Mouse (Mus musculus) hindbrain, embryonic 16.5 days (tissue): ENCODE measurements around the gene Atrx. TPM values are rescaled to one million over a fixed set of nuclear protein-coding genes. Genes with fewer than 3 reads are reported as not detected.
A peak's percentile ranks its signal among the peaks of the same experiment; 100 is the strongest.
"Not testable (repeated sequence)": the region's sequence is repeated elsewhere in the genome, so short reads cannot be mapped to it uniquely, and the experiment has no call there.

Experiments
- ATAC-seq: fragments of 200-750 bp; cut with Nextera tagmentation; 2 replicates; pipeline ENCODE4 v1.8.0; 2017; ENCODE audit warnings: moderate TSS enrichment, moderate library complexity
- H3K27ac ChIP-seq: fragments of 300-500 bp; sonication (generic); 2 replicates; pipeline ENCODE4 v1.5.1; 2014; ENCODE audit warnings: low read depth, mild to moderate bottlenecking, control low read depth, low read length, moderate library complexity
- H3K27me3 ChIP-seq: fragments of 300-500 bp; sonication (generic); replicated peaks from 2 replicates; pipeline ENCODE4 v1.6.1; 2014; ENCODE audit warnings: low read length; ENCODE audit not compliant: control insufficient read depth, insufficient read depth
- H3K36me3 ChIP-seq: fragments of 300-500 bp; sonication (generic); 2 replicates; pipeline ENCODE4 v1.6.1; 2014; ENCODE audit warnings: mild to moderate bottlenecking, low read length, moderate library complexity, mixed read lengths; ENCODE audit not compliant: control insufficient read depth, insufficient read depth
- H3K4me1 ChIP-seq: fragments of 300-500 bp; sonication (generic); 2 replicates; pipeline ENCODE4 v1.6.1; 2014; ENCODE audit warnings: low read depth, low read length; ENCODE audit not compliant: control insufficient read depth, insufficient read depth
- H3K4me2 ChIP-seq: fragments of 300-500 bp; sonication (generic); 2 replicates; pipeline ENCODE4 v1.6.1; 2014; ENCODE audit warnings: mild to moderate bottlenecking, low read length, control low read depth, moderate library complexity
- H3K4me3 ChIP-seq: fragments of 300-500 bp; sonication (generic); 2 replicates; pipeline ENCODE4 v1.5.1; 2014; ENCODE audit warnings: mild to moderate bottlenecking, low read length, control low read depth, moderate library complexity
- H3K9ac ChIP-seq: fragments of 300-500 bp; sonication (generic); 2 replicates; pipeline ENCODE4 v1.6.1; 2014; ENCODE audit warnings: low read depth, mild to moderate bottlenecking, control low read depth, low read length, moderate library complexity
- H3K9me3 ChIP-seq: fragments of 300-500 bp; sonication (generic); 2 replicates; pipeline ENCODE4 v1.6.1; 2014; ENCODE audit warnings: mild to moderate bottlenecking, low read length, moderate library complexity; ENCODE audit not compliant: control insufficient read depth
- WGBS: fragments of 180-500 bp; shearing (Covaris S2); extraction: QIAGEN DNeasy Blood & Tissue Kit; methylation state at CpG from one replicate; pipeline ENCODE4 v1.1.7; 2014; 5-methylcytosine and 5-hydroxymethylcytosine counted together
- polyA plus RNA-seq: library from polyadenylated mRNA; unstranded; fragments of >200 nt; fragmentation: Nextera tagmentation; extraction: Ambion mirVana; gene quantifications from 2 replicates; pipeline ENCODE4 v1.2.1, GENCODE M21; 2015

The Atrx gene
- polyA plus RNA-seq, 1 experiment from 2014 or later, result 232 TPM

GRCm38 (mm10) chrX:105926121-105926735 is 3.0 kb downstream of the Atrx start:
- H3K4me3 ChIP-seq, result no peak overlapping the region
- no peak overlapping the region for H3K27ac ChIP-seq
- H3K9ac ChIP-seq, result no peak overlapping the region
- no peak for ATAC-seq
- H3K4me1 ChIP-seq, result peaks cover 11% of the 10 kb centered on the region
- 72% methylated on average over 12 of the region's 12 CpGs for WGBS
- no peaks in the 10 kb centered on the region for H3K36me3 ChIP-seq
- H3K9me3 ChIP-seq, result no peaks in the 10 kb centered on the region
- no peaks in the 10 kb centered on the region for H3K27me3 ChIP-seq
- H3K4me2 ChIP-seq, result peak overlapping the region; percentile 55

GRCm38 (mm10) chrX:105924326-105925070 is 4.7 kb downstream of the Atrx start:
- Histone ChIP-seq H3K4me2 (no peak overlapping the region), H3K4me3 (no peak overlapping the region), H3K27me3 (no peaks in the 10 kb centered on the region), H3K4me1 (peaks cover 11% of the 10 kb centered on the region), H3K27ac (no peak overlapping the region), H3K9ac (no peak overlapping the region), H3K36me3 (no peaks in the 10 kb centered on the region), H3K9me3 (no peaks in the 10 kb centered on the region)
- ATAC-seq, result no peak
- 91% methylated on average over 5 of the region's 5 CpGs for WGBS

- WGBS, result 45% methylated on average over 1 of the region's 1 CpGs
Measured at GRCm38 (mm10) chrX:105923896-105924295, 5.3 kb downstream of the Atrx start.

GRCm38 (mm10) chrX:105922986-105923385 is 6.2 kb downstream of the Atrx start:
- not testable (repeated sequence) for H3K4me2 ChIP-seq, H3K27me3 ChIP-seq, H3K27ac ChIP-seq, H3K4me3 ChIP-seq, H3K36me3 ChIP-seq, H3K9me3 ChIP-seq, H3K9ac ChIP-seq, ATAC-seq
- 85% methylated on average over 7 of the region's 7 CpGs for WGBS
- H3K4me1 ChIP-seq, result peaks cover 11% of the 10 kb centered on the region

More at GRCm38 (mm10) chrX:105923896-105924295, 5.3 kb downstream of the Atrx start:
- Histone ChIP-seq H3K4me3 (no peak overlapping the region), H3K27me3 (no peaks in the 10 kb centered on the region), H3K4me1 (peaks cover 11% of the 10 kb centered on the region), H3K36me3 (no peaks in the 10 kb centered on the region), H3K9me3 (no peaks in the 10 kb centered on the region), H3K9ac (no peak overlapping the region), H3K27ac (no peak overlapping the region), H3K4me2 (no peak overlapping the region)
- no peak for ATAC-seq

GRCm38 (mm10) chrX:105921421-105921820 is 7.8 kb downstream of the Atrx start:
- H3K36me3 ChIP-seq, result no peaks in the 10 kb centered on the region
- ATAC-seq, result no peak
- H3K27ac ChIP-seq, result no peak overlapping the region
- no peaks in the 10 kb centered on the region for H3K9me3 ChIP-seq
- H3K4me2 ChIP-seq, result no peak overlapping the region
- H3K4me1 ChIP-seq, result peaks cover 5% of the 10 kb centered on the region
- 100% methylated on average over 2 of the region's 2 CpGs for WGBS
- H3K4me3 ChIP-seq, result no peak overlapping the region
- H3K27me3 ChIP-seq, result no peaks in the 10 kb centered on the region
- no peak overlapping the region for H3K9ac ChIP-seq

- no peak overlapping the region for H3K9ac ChIP-seq
- no peaks in the 10 kb centered on the region for H3K36me3 ChIP-seq
- no peaks in the 10 kb centered on the region for H3K27me3 ChIP-seq
- no peaks in the 10 kb centered on the region for H3K9me3 ChIP-seq
- H3K4me2 ChIP-seq, result no peak overlapping the region
- no peak overlapping the region for H3K4me3 ChIP-seq
- no peak overlapping the region for H3K27ac ChIP-seq
- no peak for ATAC-seq
- WGBS, result 84% methylated on average over 3 of the region's 3 CpGs
- H3K4me1 ChIP-seq, result no peaks in the 10 kb centered on the region
Measured at GRCm38 (mm10) chrX:105911728-105912127, 17.5 kb downstream of the Atrx start.

- no peaks in the 10 kb centered on the region for H3K36me3 ChIP-seq
- no peak overlapping the region for H3K4me2 ChIP-seq
- H3K27me3 ChIP-seq, result no peaks in the 10 kb centered on the region
- no peaks in the 10 kb centered on the region for H3K4me1 ChIP-seq
- H3K4me3 ChIP-seq, result no peak overlapping the region
- no peaks in the 10 kb centered on the region for H3K9me3 ChIP-seq
- no peak overlapping the region for H3K27ac ChIP-seq
- ATAC-seq, result no peak
- 75% methylated on average over 1 of the region's 1 CpGs for WGBS
- H3K9ac ChIP-seq, result no peak overlapping the region
Measured at GRCm38 (mm10) chrX:105901611-105902010, 27.6 kb downstream of the Atrx start.

GRCm38 (mm10) chrX:105886921-105887320 is 42.3 kb downstream of the Atrx start:
- 85% methylated on average over 2 of the region's 2 CpGs for WGBS
- Histone ChIP-seq H3K4me2 (no peak overlapping the region), H3K4me3 (no peak overlapping the region), H3K9ac (no peak overlapping the region), H3K27ac (no peak overlapping the region), H3K4me1 (no peaks in the 10 kb centered on the region), H3K36me3 (no peaks in the 10 kb centered on the region), H3K9me3 (no peaks in the 10 kb centered on the region), H3K27me3 (no peaks in the 10 kb centered on the region)
- ATAC-seq, result no peak

- no peak for ATAC-seq
- 82% methylated on average over 5 of the region's 5 CpGs for WGBS
- H3K4me3 ChIP-seq, result no peak overlapping the region
- no peak overlapping the region for H3K9ac ChIP-seq
- H3K27ac ChIP-seq, result no peak overlapping the region
- H3K36me3 ChIP-seq, result no peaks in the 10 kb centered on the region
- no peak overlapping the region for H3K4me2 ChIP-seq
- no peaks in the 10 kb centered on the region for H3K27me3 ChIP-seq
- no peaks in the 10 kb centered on the region for H3K9me3 ChIP-seq
- no peaks in the 10 kb centered on the region for H3K4me1 ChIP-seq
Measured at GRCm38 (mm10) chrX:105864367-105864766, 64.8 kb downstream of the Atrx start.
